Mouse (Mus musculus): ENCODE measurements around the gene Pcp4l1. TPM values are rescaled to one million over a fixed set of nuclear protein-coding genes. Genes with fewer than 3 reads are reported as not detected.
"Not testable (repeated sequence)": the region's sequence is repeated elsewhere in the genome, so short reads cannot be mapped to it uniquely, and the experiment has no call there.

Gene Pcp4l1
- polyA plus RNA-seq (2012; rRNA removed) (3.3 and 3.9 TPM in 2 replicates), polyA plus RNA-seq (2014; fragmentation: Nextera tagmentation; extraction: Ambion mirVana) (6.0 and 6.3 TPM in 2 replicates)

GRCm38 (mm10) chr1:171195887-171196397 lies at the start of gene Pcp4l1:
TSS of gene Pcp4l1 (minus strand) at chr1:171196268.
- Histone ChIP-seq H3K9me3 (ENCODE audit: control insufficient read depth, low read length) (no peaks in the 10 kb centered on the region), H3K4me1 (ENCODE audit: control insufficient read depth, insufficient read depth, low read length) (peaks cover 20% of the 10 kb centered on the region), H3K36me3 (ENCODE audit: control insufficient read depth, insufficient read depth, low read length) (no peaks in the 10 kb centered on the region), H3K27ac (replicated peaks; ENCODE audit: low read depth, low read length) (no peak within 1 kb of the TSS), H3K4me2 (replicated peaks; ENCODE audit: low read depth, low read length, severe bottlenecking) (peak within 1 kb of the TSS; percentile 95), H3K27me3 (ENCODE audit: control insufficient read depth, insufficient read depth, low read length) (peaks cover 53% of the 10 kb centered on the region), H3K4me3 (replicated peaks; ENCODE audit: low read length) (peak within 1 kb of the TSS; percentile 49), H3K9ac (ENCODE audit: low read depth, low read length, severe bottlenecking) (peak within 1 kb of the TSS; percentile 50)
- ATAC-seq (ENCODE audit: low FRiP score, low read depth) (peak; percentile 63), DNase-seq (ENCODE audit: low spot score) (no peak)
- WGBS, result under 1% methylated on average over 27 of the region's 33 CpGs
- no peak for TF ChIP-seq POLR2A (IDR thresholded peaks at IDR 0.05; ENCODE audit: borderline replicate concordance, extremely low read depth, insufficient read depth, insufficient read length)

GRCm38 (mm10) chr1:171245353-171245752 lies 49.3 kb upstream of the Pcp4l1 start:
- Histone ChIP-seq H3K4me1 (ENCODE audit: control insufficient read depth, insufficient read depth, low read length) (peaks cover 25% of the 10 kb centered on the region), H3K36me3 (ENCODE audit: control insufficient read depth, insufficient read depth, low read length) (peaks cover 49% of the 10 kb centered on the region), H3K9ac (ENCODE audit: low read depth, low read length, severe bottlenecking) (no peak overlapping the region), H3K9me3 (ENCODE audit: control insufficient read depth, low read length) (no peaks in the 10 kb centered on the region), H3K27ac (replicated peaks; ENCODE audit: low read depth, low read length) (no peak overlapping the region), H3K4me3 (replicated peaks; ENCODE audit: low read length) (no peak overlapping the region), H3K27me3 (ENCODE audit: control insufficient read depth, insufficient read depth, low read length) (no peaks in the 10 kb centered on the region), H3K4me2 (replicated peaks; ENCODE audit: low read depth, low read length, severe bottlenecking) (no peak overlapping the region; the same call in 1 of the 2 replicates)
- DNase-seq (ENCODE audit: low spot score), result no peak
- no peak for TF ChIP-seq POLR2A (IDR thresholded peaks at IDR 0.05; ENCODE audit: borderline replicate concordance, extremely low read depth, insufficient read depth, insufficient read length)
- WGBS, result 70% methylated on average over 8 of the region's 8 CpGs
- ATAC-seq (ENCODE audit: low FRiP score, low read depth), result no peak

GRCm38 (mm10) chr1:171241952-171242351 lies 45.9 kb upstream of the Pcp4l1 start:
- not testable (repeated sequence) for H3K4me2 ChIP-seq (replicated peaks; ENCODE audit: low read depth, low read length, severe bottlenecking); H3K4me1 ChIP-seq (ENCODE audit: control insufficient read depth, insufficient read depth, low read length); H3K27me3 ChIP-seq (ENCODE audit: control insufficient read depth, insufficient read depth, low read length); H3K4me3 ChIP-seq (replicated peaks; ENCODE audit: low read length); H3K9ac ChIP-seq (ENCODE audit: low read depth, low read length, severe bottlenecking); H3K9me3 ChIP-seq (ENCODE audit: control insufficient read depth, low read length); DNase-seq (ENCODE audit: low spot score); ATAC-seq (ENCODE audit: low FRiP score, low read depth); H3K27ac ChIP-seq (replicated peaks; ENCODE audit: low read depth, low read length)
- peaks cover 81% of the 10 kb centered on the region for H3K36me3 ChIP-seq (ENCODE audit: control insufficient read depth, insufficient read depth, low read length)
- 86% methylated on average over 12 of the region's 12 CpGs for WGBS

- Histone ChIP-seq H3K4me2 (replicated peaks; ENCODE audit: low read depth, low read length, severe bottlenecking) (no peak overlapping the region), H3K9ac (ENCODE audit: low read depth, low read length, severe bottlenecking) (no peak overlapping the region), H3K27me3 (ENCODE audit: control insufficient read depth, insufficient read depth, low read length) (no peaks in the 10 kb centered on the region), H3K27ac (replicated peaks; ENCODE audit: low read depth, low read length) (no peak overlapping the region), H3K4me3 (replicated peaks; ENCODE audit: low read length) (no peak overlapping the region), H3K9me3 (ENCODE audit: control insufficient read depth, low read length) (no peaks in the 10 kb centered on the region), H3K4me1 (ENCODE audit: control insufficient read depth, insufficient read depth, low read length) (peaks cover under 1% of the 10 kb centered on the region; the same call in 1 of the 2 replicates), H3K36me3 (ENCODE audit: control insufficient read depth, insufficient read depth, low read length) (peaks cover 91% of the 10 kb centered on the region)
- WGBS, result 91% methylated on average over 10 of the region's 10 CpGs
- no peak for TF ChIP-seq POLR2A (IDR thresholded peaks at IDR 0.05; ENCODE audit: borderline replicate concordance, extremely low read depth, insufficient read depth, insufficient read length)
- ATAC-seq (ENCODE audit: low FRiP score, low read depth) (no peak), DNase-seq (ENCODE audit: low spot score) (no peak)
These were observed 44.8 kb upstream of the Pcp4l1 start for GRCm38 (mm10) chr1:171240911-171241310.

- H3K27ac ChIP-seq (replicated peaks; ENCODE audit: low read depth, low read length), result no peak overlapping the region
- no peak for ATAC-seq (ENCODE audit: low FRiP score, low read depth)
- DNase-seq (ENCODE audit: low spot score), result no peak
- H3K9me3 ChIP-seq (ENCODE audit: control insufficient read depth, low read length), result no peaks in the 10 kb centered on the region
- no peak overlapping the region for H3K4me2 ChIP-seq (replicated peaks; ENCODE audit: low read depth, low read length, severe bottlenecking)
- no peak overlapping the region for H3K4me3 ChIP-seq (replicated peaks; ENCODE audit: low read length)
- no peaks in the 10 kb centered on the region for H3K4me1 ChIP-seq (ENCODE audit: control insufficient read depth, insufficient read depth, low read length)
- H3K36me3 ChIP-seq (ENCODE audit: control insufficient read depth, insufficient read depth, low read length), result peaks cover 94% of the 10 kb centered on the region
- no peak overlapping the region for H3K9ac ChIP-seq (ENCODE audit: low read depth, low read length, severe bottlenecking)
- TF ChIP-seq POLR2A (IDR thresholded peaks at IDR 0.05; ENCODE audit: borderline replicate concordance, extremely low read depth, insufficient read depth, insufficient read length), result no peak
- 81% methylated on average over 15 of the region's 15 CpGs for WGBS
- H3K27me3 ChIP-seq (ENCODE audit: control insufficient read depth, insufficient read depth, low read length), result no peaks in the 10 kb centered on the region
These were observed 44.1 kb upstream of the Pcp4l1 start for GRCm38 (mm10) chr1:171239992-171240744.

All from limb, embryonic 14.5 days (tissue).